Comparison of ENCODE assay signal across 1 mouse cellular context in the genomic region with DNA sequence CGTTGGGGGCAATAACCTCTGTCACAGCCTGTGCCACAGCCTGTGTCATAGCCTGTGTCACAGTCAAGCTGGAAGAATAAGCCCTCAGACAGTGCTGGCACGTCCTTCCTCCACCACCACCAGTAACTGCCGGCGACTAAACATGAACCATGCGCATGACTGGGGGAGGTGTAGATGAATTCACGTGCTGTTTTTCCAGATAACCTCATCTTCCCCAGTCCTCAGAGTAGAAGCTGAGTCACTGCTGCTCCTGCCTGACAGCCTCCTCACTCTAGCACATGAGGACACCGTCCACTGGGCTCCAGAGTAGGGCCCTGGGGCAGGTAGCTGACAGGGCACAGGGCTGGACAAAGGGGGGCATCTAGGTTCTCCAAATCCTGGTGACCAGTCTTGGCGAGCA.
TF ChIP-seq lines count a peak whose summit lies in the region.

No protein-coding gene starts in this region.

TF ChIP-seq in MEL, 35 proteins besides CTCF, POLR2A, EP300 and RAD21 (continued from another document):
- peak; percentile 93 for TF ChIP-seq MAX (IDR thresholded peaks at IDR 0.05; ENCODE audit: low read length)
- peak; percentile 87 for TF ChIP-seq MXI1 (IDR thresholded peaks at IDR 0.05; ENCODE audit: low read depth, low read length)
- TF ChIP-seq TCF12 (IDR thresholded peaks at IDR 0.05; ENCODE audit: low read depth, low read length), result peak; percentile 28; the same call in 1 of the 2 replicates
- no peak for TF ChIP-seq TBP (IDR thresholded peaks at IDR 0.05; ENCODE audit: low read depth, low read length)
- no peak for TF ChIP-seq ZMIZ1 (IDR thresholded peaks at IDR 0.05; ENCODE audit: low read depth, low read length)
- no peak for TF ChIP-seq ZNF384 (IDR thresholded peaks at IDR 0.05; ENCODE audit: low read depth, low read length)
- TF ChIP-seq ZC3H11A (IDR thresholded peaks at IDR 0.05; ENCODE audit: low read depth, low read length), result no peak
- 0 out of 2 replicates have a peak, but pooled peaks have one; percentile 4 for TF ChIP-seq GATA1 (IDR thresholded peaks at IDR 0.05; ENCODE audit: low read depth, low read length)
- TF ChIP-seq USF2 (IDR thresholded peaks at IDR 0.05; ENCODE audit: borderline replicate concordance in 1 of 2, insufficient read depth in 1 of 2, low read depth in 1 of 2, low read length in 2 of 2), result no peak
- no peak for TF ChIP-seq POLR2AphosphoS2 (IDR thresholded peaks at IDR 0.05; ENCODE audit: low read length)
- no peak for TF ChIP-seq KAT2A (conservative IDR thresholded peaks at IDR 0.05; ENCODE audit: low read depth, low read length)
- no peak for TF ChIP-seq UBTF (IDR thresholded peaks at IDR 0.05; ENCODE audit: borderline replicate concordance, insufficient read depth, low read depth, low read length)
- TF ChIP-seq CHD2 (IDR thresholded peaks at IDR 0.05; ENCODE audit: low read length), result no peak
- no peak for TF ChIP-seq POLR2AphosphoS5 (IDR thresholded peaks at IDR 0.05; ENCODE audit: borderline replicate concordance, low read depth, low read length)
- no peak for TF ChIP-seq MEF2A (IDR thresholded peaks at IDR 0.05; ENCODE audit: extremely low read depth, insufficient replicate concordance, low read depth, low read length, poor library complexity, severe bottlenecking)
- no peak for TF ChIP-seq RCOR1 (IDR thresholded peaks at IDR 0.05; ENCODE audit: low read depth, low read length)
- TF ChIP-seq ETS1 (IDR thresholded peaks at IDR 0.05; ENCODE audit: low read depth, low read length), result peak; percentile 70
